Mouse (Mus musculus) kidney, adult 8-10 months (tissue): Measurements from ENCODE around the gene Gtpbp3.

Experiments
- DNase-seq, 2 experiments: peaks; one replicate each; pipeline ENCODE4 v3.0.0; 2022

Gene Gtpbp3

GRCm38 (mm10) chr8:71470146-71470912 is 17.6 kb upstream of the Gtpbp3 start:
- DNase-seq, result no peak

GRCm38 (mm10) chr8:71470913-71471255 is 17.0 kb upstream of the Gtpbp3 start:
- DNase-seq, result no peak

- DNase-seq, result no peak
Observed at GRCm38 (mm10) chr8:71471861-71472260, 16.0 kb upstream of the Gtpbp3 start.

GRCm38 (mm10) chr8:71472601-71473386 is 15.1 kb upstream of the Gtpbp3 start:
- DNase-seq, result no peak

- DNase-seq, result no peak
Observed at GRCm38 (mm10) chr8:71474344-71474743, 13.6 kb upstream of the Gtpbp3 start.

- DNase-seq, result no peak
Observed at GRCm38 (mm10) chr8:71474785-71475701, 12.9 kb upstream of the Gtpbp3 start.

GRCm38 (mm10) chr8:71475702-71476075 is 12.2 kb upstream of the Gtpbp3 start:
- no peak for DNase-seq

- peak; percentile 72 to 74 for DNase-seq
Observed at GRCm38 (mm10) chr8:71476099-71476940, 11.6 kb upstream of the Gtpbp3 start.

GRCm38 (mm10) chr8:71477196-71477845 is 10.6 kb upstream of the Gtpbp3 start:
- DNase-seq, result no peak

GRCm38 (mm10) chr8:71478943-71479342 is 9.0 kb upstream of the Gtpbp3 start:
- no peak for DNase-seq

GRCm38 (mm10) chr8:71483932-71484331 is 4.0 kb upstream of the Gtpbp3 start:
- peak in 1 of 2 experiments; percentile 51 for DNase-seq

GRCm38 (mm10) chr8:71484736-71485135 is 3.2 kb upstream of the Gtpbp3 start:
- no peak for DNase-seq

GRCm38 (mm10) chr8:71485142-71486135 is 2.5 kb upstream of the Gtpbp3 start, which contains the start of gene Ano8:
Gene Ano8 (minus strand): TSS chr8:71485963.
- peak; percentile 82 to 83 for DNase-seq

- no peak for DNase-seq
Observed at GRCm38 (mm10) chr8:71486136-71486529, 1.8 kb upstream of the Gtpbp3 start.

- peak; percentile 87 to 94 for DNase-seq
Observed at GRCm38 (mm10) chr8:71488454-71488853, 551 bp downstream of the Gtpbp3 start.

- DNase-seq, result peak; percentile 81 to 86
Observed at GRCm38 (mm10) chr8:71495039-71495438, 7.1 kb downstream of the Gtpbp3 start.

- no peak for DNase-seq
Observed at GRCm38 (mm10) chr8:71495811-71496210, 7.9 kb downstream of the Gtpbp3 start.

- peak; percentile 88 to 91 for DNase-seq
Observed at GRCm38 (mm10) chr8:71496481-71496880, 8.6 kb downstream of the Gtpbp3 start.

GRCm38 (mm10) chr8:71497077-71497645 is 9.3 kb downstream of the Gtpbp3 start:
- DNase-seq, result no peak
